Mouse (Mus musculus): ENCODE data around the gene Igsf3.
A peak's percentile ranks its signal among the peaks of the same experiment; 100 is the strongest.

Gene Igsf3

GRCm38 (mm10) chr3:101377256-101378024 is 557 bp downstream of the Igsf3 start:
- DNase-seq: peak; percentile 21 to 22

- DNase-seq: no peak
Measured at GRCm38 (mm10) chr3:101378102-101378501, 1.2 kb downstream of the Igsf3 start.

GRCm38 (mm10) chr3:101379789-101380188 is 2.9 kb downstream of the Igsf3 start:
- no peak for DNase-seq

- no peak for DNase-seq
Measured at GRCm38 (mm10) chr3:101381691-101382090, 4.8 kb downstream of the Igsf3 start.

GRCm38 (mm10) chr3:101382751-101383150 is 5.9 kb downstream of the Igsf3 start:
- DNase-seq: no peak

GRCm38 (mm10) chr3:101386430-101387016 is 9.6 kb downstream of the Igsf3 start:
- no peak for DNase-seq

GRCm38 (mm10) chr3:101387849-101388248 is 11.0 kb downstream of the Igsf3 start:
- no peak for DNase-seq

GRCm38 (mm10) chr3:101389566-101389965 is 12.7 kb downstream of the Igsf3 start:
- no peak for DNase-seq

- no peak for DNase-seq
Measured at GRCm38 (mm10) chr3:101390472-101390871, 13.6 kb downstream of the Igsf3 start.

GRCm38 (mm10) chr3:101391991-101392390 is 15.1 kb downstream of the Igsf3 start:
- no peak for DNase-seq

- DNase-seq: no peak
Measured at GRCm38 (mm10) chr3:101393103-101393644, 16.3 kb downstream of the Igsf3 start.

GRCm38 (mm10) chr3:101393659-101394539 is 17.0 kb downstream of the Igsf3 start:
- DNase-seq: no peak

- DNase-seq: no peak
Measured at GRCm38 (mm10) chr3:101395341-101395740, 18.5 kb downstream of the Igsf3 start.

GRCm38 (mm10) chr3:101396061-101396460 is 19.2 kb downstream of the Igsf3 start:
- no peak for DNase-seq

GRCm38 (mm10) chr3:101396726-101397263 is 19.9 kb downstream of the Igsf3 start:
- no peak for DNase-seq

- DNase-seq: no peak
Measured at GRCm38 (mm10) chr3:101397422-101397821, 20.5 kb downstream of the Igsf3 start.

GRCm38 (mm10) chr3:101398071-101398786 is 21.3 kb downstream of the Igsf3 start:
- DNase-seq: no peak

- DNase-seq: no peak
Measured at GRCm38 (mm10) chr3:101398877-101399276, 22.0 kb downstream of the Igsf3 start.

GRCm38 (mm10) chr3:101401501-101401900 is 24.6 kb downstream of the Igsf3 start:
- DNase-seq: no peak

GRCm38 (mm10) chr3:101404620-101405415 is 27.9 kb downstream of the Igsf3 start:
- no peak for DNase-seq

GRCm38 (mm10) chr3:101405495-101405894 is 28.6 kb downstream of the Igsf3 start:
- no peak for DNase-seq
